Mouse (Mus musculus) stomach, postnatal 0 days (tissue): ENCODE results near the gene Patj.

Source experiments
- CTCF ChIP-seq: IDR thresholded peaks from 2 replicates; pipeline ENCODE4 v1.5.1; 2016; ENCODE audit warnings: antibody characterized with exemption, low read depth, mild to moderate bottlenecking, moderate library complexity
- EP300 ChIP-seq: optimal IDR thresholded peaks from 2 replicates; pipeline ENCODE3; 2016; ENCODE audit warnings: antibody characterized with exemption

DNA sequence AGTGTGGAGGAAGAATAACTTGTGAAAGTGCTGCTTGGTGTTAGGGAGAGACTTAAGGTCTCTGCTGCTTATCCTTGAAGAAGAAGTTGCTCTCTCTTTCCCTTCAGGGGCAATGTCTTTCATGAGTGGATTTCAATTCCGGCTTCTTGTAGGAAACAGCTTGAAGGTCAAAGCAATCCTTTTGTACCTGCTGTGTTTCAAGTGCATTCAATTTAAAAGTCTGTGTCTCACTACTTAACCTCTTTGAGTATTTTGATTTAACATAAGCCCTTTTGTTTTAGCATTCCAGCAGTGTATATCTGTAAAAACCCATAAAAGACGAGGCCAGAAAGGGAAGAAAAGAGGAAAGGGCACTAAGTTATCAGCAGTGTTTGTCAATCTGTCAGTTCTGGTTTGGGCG lies 109.2 kb downstream of the Patj start:
- TF ChIP-seq EP300 (no peak), CTCF (no peak)
